Mouse (Mus musculus) lung, postnatal 0 days (tissue): Measurements from ENCODE around the gene Vmn1r200.

Source experiments
- CTCF ChIP-seq: IDR thresholded peaks from 2 replicates; pipeline ENCODE4 v1.5.1; 2016; ENCODE audit warnings: antibody characterized with exemption, mild to moderate bottlenecking
- EP300 ChIP-seq: IDR thresholded peaks from 2 replicates; pipeline ENCODE4 v1.6.1; 2016; ENCODE audit warnings: antibody characterized with exemption, mild to moderate bottlenecking, control low read depth

GRCm38 (mm10) chr13:22402978-22403377, 12.8 kb downstream of the Vmn1r200 start:
- TF ChIP-seq CTCF (no peak), EP300 (no peak)
